Mouse (Mus musculus): ENCODE data around the gene Prune1. TPM values are rescaled to one million over a fixed set of nuclear protein-coding genes. Genes with fewer than 3 reads are reported as not detected.
A peak's percentile ranks its signal among the peaks of the same experiment; 100 is the strongest.

The Prune1 gene
- 10 to 100 TPM; 63.9 to 69.3 TPM for total RNA-seq (2021)

DNA sequence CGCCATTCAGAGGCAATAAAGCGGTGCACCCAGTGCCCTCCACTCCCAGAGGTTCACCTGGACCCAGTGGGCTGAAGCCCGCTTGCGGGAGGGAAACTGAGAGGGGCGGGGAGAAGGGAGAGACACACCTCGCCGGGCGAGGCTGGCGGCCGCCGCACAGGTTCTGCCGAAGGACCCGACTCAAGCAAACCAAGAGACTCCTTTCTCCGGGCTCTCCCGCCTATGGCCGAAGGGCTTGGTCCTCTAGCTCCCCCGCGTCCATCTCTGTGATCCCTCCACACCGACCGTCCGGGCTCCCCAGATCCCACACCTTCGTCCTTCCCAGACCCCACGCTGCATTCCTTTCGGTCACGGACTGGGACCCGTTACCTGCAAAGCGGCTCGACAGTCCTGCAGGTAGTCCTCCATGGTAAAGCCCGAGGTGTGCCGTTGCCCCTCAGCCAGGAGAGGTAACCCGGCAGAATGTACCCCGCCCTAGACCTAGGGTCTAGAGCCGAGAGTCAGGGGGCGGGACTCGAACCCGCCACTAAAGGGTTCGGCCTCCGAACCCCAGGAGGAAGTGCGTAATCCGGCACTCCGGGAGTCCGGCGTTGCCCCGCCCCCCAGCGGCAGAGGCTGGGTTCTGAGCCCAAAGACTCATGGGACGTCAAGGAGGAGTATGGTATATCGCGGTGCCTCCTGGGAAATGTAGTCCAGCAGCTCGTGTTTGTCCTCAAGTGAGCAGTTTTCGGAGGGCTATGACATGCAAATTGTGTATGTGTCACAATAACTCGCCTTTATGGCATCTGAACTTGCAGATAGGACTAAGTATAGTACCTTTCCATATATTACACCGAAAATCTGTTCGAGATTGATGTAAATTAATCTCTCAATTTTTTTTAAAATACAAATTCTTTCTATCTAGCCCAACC is at the start of gene Prune1, which contains the start of gene Mindy1:
Prune1 (minus strand) TSS at position 861 of the 911 bp plus-strand sequence.
Mindy1 (plus strand) TSS at position 130 of the 911 bp plus-strand sequence.
- intact Hi-C loops (cut with DNase I), result loop anchor here (5.0 kb wide), 1 partner anchor 54 kb away; the partner anchor contains the start of gene Cdc42se1
- peak; percentile 99 for DNase-seq

DNA sequence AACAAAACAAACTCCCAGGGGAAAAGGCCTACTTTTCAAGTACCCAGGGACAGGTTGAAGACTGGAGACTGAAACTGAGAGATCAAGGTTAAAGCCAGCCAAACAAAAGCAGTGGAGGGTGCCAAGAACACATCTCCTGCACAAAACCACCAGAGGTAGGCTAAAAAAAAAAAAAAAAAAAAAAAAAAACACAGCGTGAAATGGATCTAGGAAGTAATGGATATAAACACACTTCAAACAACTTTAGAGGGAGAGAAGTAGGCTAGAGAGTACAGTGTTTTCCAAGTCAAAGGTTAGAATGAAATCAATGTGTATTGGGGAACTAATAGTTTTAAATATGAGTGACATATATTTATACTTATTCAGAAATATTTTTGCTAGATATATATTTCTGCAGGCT is 49.7 kb upstream of the Prune1 start:
- intact Hi-C loops (cut with DNase I), result loop anchor here (5.0 kb wide), 1 partner anchor 516 kb away; no protein-coding TSS in a partner anchor
- DNase-seq, result no peak

DNA sequence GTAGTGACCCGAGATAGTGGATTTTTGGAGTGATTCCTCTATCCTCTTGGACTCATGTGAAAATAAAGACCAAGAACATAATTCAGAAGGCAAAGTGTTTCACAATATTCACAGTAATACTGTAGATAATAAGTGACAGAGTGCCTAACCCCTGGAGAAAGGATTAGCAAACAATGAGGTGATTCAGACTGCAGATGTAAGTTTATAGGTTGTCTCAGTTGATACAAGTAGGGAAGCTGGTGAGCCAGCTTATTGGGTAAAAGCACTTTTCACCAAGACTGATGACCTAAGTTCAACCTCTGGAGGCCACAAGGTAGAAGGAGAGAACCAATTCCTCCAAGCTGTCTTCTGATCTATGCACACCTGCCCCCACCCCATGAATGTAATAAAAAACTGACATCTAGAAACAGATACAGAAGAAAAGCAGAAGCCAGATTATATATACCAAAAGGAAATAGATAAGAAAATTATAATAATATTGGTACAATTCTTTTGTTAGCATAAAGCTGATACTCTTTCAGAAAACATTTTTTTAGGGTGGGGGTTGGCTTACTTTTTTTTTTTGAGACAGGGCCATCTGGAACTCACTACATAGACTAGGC is 47.0 kb upstream of the Prune1 start:
- no peak for DNase-seq
- intact Hi-C loops (cut with DNase I), result no loop called here

DNA sequence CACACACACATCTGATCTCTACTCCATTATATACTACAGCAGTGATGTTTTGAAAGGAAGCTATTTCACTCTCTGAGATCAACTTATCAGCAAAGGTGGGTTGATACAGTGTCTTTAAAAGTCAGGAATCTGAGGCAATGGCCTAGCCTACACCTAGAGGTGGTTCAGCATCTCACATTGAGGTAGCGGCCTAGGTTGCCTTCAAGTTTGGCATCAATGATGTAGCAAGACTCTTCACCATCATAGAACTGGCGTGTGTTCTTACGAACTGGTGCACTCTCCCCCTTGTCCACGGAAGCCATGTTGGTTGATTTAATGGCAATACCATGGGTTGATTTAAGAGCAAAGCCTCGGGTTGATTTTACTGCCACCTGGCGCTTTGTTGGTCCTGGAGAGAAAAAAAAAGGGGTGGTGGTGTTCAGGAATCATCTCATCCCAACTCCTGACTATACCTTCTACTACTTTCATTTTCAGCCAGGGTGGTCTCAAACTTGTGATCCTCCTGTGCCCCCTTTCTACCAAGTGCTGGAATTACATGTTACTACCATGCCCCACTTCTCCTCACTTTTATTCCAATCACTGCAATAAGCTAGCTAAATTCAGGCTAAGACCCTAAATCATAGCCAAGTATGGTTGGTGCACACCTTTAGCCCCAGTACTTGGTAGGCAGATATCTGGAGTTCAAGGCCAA is 42.7 kb upstream of the Prune1 start:
- intact Hi-C loops (cut with DNase I), result no loop called here

DNA sequence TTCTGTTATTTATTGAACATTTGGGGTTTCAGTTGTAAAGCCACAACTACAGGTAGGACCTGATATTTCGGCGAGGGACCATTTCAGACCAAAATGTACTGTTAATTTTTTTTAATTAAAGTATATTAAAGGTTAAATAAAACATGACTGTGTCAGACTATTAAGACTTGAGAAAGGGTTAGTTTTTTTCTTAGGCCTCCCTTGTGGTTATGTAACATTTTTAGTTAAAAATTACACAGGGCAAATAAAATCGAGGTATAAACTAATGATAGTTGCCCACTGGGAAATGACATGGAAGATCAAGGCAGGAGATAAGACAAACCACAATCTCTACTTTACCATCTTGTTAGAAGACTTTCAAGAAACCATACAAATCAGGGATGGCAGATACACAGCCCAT is 41.6 kb upstream of the Prune1 start:
- intact Hi-C loops (cut with DNase I), result no loop called here
- no peak for DNase-seq

More for the DNA sequence above, 42.7 kb upstream of the Prune1 start:
- DNase-seq, result no peak

DNA sequence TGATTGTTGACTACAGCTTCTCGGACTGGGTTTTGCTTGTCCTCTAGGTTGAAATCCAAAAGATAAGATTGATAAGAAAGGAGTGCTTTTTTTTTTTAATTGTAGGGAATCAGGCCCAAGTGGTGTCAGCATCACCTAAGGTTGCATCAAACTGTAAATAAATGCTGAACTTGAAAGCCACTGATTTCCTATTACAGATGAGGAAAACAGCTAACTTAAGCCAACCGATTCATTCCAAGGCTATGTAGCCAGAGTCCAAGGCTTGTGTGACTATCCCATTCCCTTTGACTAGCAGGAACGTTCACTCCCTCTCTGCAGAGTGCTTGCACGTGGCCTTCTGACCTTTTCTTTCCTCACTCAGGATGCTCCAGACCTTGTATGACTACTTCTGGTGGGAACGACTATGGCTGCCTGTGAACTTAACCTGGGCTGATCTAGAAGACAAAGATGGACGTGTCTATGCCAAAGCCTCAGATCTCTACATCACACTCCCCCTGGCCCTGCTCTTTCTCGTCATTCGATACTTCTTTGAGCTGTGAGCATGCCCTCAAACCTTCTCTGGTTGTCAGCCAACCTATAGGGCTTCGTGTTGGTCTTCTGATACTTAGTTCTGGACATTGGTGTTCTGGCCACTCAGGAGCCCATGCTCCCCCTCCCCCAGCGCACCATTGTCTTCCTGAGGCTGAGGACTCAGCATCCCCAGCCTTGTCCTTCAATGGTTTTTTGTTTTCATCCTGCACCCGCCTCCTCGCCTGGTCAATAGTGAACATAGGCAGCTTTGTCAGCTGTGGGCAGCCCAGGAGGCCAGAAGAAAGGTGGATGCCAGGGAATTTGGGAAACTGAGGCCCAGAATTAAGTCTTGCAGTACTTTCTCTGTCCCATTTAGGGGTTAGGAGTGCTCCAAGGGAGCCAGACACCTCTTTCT is 38.1 kb upstream of the Prune1 start:
- intact Hi-C loops (cut with DNase I), result no loop called here

DNA sequence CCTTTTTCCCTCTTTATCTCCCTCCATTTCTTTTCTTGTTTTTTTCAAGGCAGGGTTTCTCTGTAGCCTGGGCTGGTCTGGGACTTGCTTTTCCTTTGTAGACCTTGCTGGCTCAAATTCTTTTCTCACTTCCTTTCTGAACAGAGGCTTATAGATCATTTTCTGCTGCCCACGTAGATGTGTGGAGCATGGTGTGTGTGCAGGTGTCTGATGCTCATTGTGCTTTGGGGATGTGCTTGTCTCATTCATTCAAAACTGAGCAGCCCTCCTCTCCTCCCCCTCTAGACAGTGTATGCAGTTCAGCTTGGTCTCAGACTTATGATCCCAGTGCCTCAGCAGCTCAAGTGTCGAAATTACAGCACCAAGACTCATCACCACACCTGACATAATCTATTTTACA is 37.2 kb upstream of the Prune1 start:
- intact Hi-C loops (cut with DNase I), result no loop called here
- DNase-seq, result no peak

More for the DNA sequence above, 38.1 kb upstream of the Prune1 start:
- DNase-seq, result no peak

DNA sequence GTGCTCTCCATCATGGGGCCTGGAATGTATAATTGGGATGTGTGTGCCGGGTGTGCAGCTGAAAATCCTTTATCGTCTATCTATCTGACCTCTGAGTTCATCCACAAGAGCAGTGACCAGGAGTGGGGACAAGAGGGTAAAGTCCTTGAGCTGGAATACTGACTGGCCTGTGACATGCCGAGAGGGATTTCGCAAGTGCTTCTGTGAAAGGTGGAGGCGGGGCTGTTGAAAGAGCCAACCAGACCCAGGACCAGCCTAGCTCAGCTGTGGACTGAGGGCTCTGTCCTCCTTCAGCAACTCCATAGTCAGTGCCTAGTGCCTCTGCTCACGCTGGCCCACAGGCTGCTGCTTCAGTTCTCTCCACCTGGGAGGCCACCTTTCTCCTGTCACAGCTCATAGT is 36.7 kb upstream of the Prune1 start:
- no peak for DNase-seq
- intact Hi-C loops (cut with DNase I), result no loop called here

DNA sequence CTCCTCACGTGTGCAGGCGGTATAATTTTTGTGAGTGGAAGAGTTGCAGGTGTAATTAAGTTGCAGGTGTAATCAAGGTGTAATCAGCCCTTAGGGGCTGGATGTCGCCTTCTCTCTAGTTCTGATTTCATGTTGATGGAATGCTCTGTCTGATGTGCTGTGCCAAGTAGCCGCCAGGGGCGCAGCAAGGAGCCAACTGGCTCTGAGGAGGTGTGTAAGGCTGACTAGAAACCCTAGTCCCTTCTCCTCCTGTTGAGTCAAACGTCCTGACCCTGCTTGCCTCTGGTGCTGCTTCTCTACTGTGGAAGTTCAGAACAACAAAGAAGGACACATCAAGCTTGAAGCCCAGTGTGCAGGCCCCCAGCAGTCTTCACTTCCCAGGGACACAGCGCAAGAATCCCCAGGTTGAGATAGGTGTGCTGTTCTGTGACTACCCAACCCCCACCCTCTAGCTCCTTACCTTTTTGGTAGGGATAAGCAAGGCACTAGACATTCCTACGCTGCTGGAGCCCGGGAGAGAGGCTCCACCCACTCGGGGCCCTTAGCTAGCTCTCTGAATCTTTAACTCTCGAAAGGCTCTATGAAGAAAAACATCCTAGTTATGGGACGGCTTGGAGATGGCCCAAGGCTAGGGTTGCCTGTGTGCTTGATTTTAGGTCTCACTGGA is 35.7 kb upstream of the Prune1 start:
- intact Hi-C loops (cut with DNase I), result no loop called here
- peak; percentile 60 for DNase-seq

DNA sequence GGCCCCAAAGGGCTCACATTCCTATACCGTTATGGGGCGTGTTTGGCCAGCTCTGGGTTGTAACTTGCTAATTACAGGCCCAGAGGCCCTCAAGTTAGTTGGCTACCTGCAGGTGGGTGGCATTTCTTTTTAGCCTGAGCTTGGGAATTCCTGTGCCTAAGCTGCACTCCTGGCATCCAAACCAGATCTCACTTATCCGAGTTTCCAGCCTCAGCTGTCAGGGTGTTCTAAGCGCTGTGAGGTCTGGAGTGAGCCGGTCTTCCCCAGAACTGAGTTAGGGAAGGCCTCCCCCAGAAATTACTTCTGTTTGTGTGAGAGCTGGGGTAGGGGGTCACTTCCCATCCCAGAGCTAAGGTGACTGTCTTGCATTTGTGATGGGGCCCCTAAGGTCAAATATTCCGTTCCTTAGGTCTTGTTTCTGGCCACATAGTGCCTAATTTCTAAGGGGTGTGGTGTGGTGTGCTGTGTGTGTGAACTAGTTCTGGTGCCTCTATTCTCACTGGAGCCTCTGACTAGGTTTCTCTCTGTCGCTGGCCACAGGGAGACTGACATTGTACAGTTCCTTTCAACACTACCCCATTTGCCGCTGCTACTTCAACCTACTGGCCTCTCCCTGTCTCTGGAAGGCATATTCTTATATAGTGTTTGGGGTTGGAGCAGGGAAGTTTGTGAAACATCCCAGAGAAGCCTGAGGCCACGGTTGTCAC is 34.1 kb upstream of the Prune1 start:
- DNase-seq, result no peak
- intact Hi-C loops (cut with DNase I), result no loop called here

DNA sequence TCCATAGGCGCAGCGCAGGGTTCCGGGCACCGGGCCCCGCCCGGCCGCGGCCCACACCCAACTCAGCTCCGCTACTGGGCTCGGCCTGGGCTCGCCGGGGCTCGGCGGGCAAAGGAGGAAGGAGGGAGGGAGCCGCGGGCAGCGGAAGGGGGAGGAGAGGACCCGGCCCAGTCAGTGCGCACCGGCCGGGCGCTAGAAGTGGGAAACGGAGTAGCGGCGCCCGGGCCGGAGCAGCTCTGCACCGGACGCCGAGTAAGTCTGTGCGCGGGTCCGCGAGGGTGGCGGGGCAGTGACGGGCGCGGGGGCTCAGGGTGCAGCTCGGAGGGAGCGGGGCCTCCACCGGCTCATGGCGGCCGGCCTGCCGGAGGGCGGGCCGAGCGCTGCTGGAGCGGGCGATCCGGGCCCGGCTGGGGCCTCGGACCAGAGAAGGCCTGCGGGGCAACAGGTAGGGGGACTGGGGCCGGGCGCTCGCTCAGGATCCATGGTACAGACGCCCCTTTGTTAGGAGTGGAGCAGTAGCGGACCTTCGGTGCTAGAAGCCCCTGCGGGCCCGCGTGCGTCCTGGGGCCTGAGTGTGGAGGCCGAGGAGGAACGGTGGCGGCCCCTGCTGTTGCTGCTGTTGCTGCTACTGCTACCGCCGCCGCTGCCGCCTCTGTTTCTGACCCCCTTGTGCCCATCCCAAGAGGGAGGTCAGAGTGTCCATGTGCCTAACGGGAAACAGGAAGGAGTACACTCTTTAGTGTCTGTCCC is 33.4 kb upstream of the Prune1 start:
- intact Hi-C loops (cut with DNase I), result no loop called here
- peak; percentile 87 for DNase-seq

DNA sequence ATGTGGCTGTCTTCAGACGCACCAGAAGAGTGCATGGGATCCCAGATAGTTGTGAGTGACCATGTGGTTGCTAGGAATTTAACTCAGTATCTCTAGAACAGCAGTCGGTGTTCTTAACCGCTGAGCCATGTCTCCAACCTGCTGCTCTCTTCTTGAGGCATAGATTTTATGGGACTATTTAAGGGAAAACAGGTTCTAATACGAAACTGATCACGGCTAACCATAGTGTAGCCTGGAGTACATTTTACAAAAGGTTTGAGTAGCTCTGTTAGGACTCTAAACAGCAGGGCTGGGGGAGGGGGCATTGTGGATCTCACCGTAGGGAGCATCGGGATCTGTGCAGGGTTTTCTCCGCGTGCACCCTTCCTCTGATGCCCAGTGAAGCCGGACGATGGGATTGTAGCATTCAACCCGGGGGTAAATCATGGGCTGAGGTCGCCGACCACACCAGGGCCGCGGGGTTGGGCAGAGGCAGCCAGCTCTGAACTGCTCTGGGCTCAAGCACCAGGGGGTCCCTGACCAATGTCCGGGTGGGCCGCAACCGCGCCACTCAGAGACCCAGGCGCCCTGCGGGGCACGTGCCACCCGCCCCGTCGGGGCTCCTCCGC is 32.7 kb upstream of the Prune1 start, which contains the start of gene Cers2:
Cers2 (plus strand) TSS at position 306 of the 608 bp plus-strand sequence.
- intact Hi-C loops (cut with DNase I), result no loop called here
- no peak for DNase-seq

DNA sequence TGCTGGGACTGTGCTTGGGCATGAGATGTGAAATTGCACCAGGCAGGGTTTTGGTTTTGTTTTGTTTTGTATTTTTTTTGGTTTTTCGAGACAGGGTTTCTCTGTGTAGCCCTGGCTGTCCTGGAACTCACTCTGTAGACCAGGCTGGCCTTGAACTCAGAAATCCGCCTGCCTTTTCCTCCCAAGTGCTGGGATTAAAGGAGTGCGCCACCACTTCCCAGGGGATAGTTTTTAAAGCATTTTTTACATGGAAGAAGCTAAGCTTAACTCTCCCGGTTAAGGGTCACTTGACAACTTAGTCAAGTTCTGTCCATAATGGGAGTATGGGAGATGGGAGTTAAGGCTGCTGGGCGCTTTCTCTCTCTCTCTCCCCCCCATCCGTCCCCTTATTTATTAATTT is 32.2 kb upstream of the Prune1 start:
- intact Hi-C loops (cut with DNase I), result no loop called here
- no peak for DNase-seq

DNA sequence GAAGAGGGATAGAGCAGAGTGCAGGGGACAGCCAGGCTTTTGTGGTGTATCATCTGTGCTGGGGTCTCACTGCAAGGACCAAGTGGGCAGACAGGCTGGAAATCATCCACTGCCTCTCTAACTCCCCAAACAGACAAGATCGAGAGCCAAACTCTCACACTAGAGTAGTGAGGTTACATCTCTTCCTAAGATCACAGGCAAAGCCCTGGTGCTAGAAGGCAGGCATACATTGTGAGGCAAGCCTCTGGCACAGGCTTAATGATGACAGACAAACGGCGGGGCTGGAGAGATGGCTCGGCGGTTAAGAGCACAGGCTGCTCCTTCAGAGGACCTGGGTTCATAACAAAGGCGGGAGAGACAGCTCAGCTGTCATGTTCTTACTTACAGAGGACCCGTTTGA is 31.6 kb upstream of the Prune1 start:
- no peak for DNase-seq
- intact Hi-C loops (cut with DNase I), result no loop called here

DNA sequence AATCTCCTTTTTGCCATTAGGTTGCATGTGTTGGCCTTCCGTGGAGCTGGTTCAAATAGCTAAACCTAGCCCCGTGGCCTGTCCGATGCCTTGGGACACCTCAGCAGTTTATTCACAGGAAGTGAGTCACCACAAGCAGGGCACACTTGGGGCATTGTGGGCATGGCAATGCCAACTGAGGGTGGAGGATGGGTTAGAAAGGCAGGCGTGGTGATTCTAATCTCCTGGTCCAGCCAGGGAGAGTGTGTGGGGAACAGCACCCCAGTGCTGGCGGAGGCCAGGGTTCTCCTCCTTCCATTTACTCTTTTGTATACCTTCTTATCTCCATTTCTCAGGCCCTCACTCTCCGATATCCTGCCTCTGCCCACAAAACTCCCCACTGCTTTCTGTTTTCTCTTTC is 30.7 kb upstream of the Prune1 start:
- no peak for DNase-seq
- intact Hi-C loops (cut with DNase I), result no loop called here

DNA sequence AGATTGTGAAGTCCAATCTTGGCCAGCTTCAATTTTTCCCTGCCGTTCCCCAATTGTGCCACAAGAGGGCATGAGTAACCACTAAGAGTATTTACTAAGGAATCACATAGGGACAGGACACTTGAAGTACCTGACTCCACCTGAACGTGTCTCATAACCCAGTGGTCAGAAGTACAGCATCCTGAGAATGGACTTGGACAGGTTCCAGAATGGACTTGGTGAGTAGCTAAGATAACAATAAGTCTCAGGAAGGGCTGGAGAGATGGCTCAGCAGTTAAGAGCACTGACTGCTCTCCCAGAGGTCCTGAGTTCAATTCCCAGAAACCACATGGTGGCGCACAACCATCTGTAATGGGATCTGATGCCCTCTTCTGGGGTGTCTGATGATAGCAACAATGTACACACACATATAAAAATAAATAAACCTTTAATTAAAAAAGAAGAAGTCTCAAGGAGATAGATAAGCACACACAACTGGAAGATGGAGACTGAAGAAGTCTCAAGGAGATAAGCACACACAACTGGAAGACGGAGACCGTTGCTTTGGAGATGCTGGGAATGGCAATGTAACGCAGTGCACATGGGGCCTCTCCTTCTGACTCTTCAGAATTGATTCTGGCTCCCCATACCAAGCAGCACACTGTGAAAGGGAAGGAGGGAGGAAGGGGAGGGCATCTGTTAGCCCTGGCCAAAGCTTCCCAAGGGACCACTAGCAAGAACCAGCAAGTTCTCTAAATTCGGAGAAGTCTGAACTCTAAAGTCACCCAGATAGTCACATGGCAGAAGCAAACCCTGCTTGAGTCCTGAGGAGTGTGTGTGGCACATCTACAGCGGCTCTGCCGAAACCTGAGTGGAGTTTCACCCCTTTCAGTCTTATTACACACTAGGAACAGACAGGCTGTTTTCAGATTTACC is 29.3 kb upstream of the Prune1 start:
- intact Hi-C loops (cut with DNase I), result no loop called here
- peak; percentile 58 for DNase-seq

DNA sequence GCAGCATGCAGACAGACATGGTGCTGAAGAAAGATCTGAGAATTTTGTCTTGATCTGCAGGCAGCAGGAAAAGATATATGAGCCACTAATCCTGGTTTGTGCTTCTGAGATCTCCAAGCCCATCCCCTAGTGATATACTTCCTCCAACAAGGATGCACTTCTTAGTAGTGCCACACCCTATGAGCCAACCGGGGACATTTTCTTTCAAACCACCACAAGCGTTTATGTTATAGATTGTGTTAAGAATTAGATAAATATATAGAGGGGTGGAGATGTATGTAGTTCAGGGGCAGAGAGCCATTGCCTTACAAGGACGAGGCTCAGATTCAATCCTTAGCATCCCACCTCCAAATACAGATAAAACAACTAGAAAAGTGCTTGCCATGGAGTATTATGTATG is 28.6 kb upstream of the Prune1 start:
- intact Hi-C loops (cut with DNase I), result no loop called here
- DNase-seq, result no peak

All from left cerebral cortex, postnatal 4 days (tissue).